Mouse (Mus musculus) limb, embryonic 14.5 days (tissue): ENCODE results near the gene Mlip. TPM values are rescaled to one million over a fixed set of nuclear protein-coding genes. Genes with fewer than 3 reads are reported as not detected.
A peak's percentile ranks its signal among the peaks of the same experiment; 100 is the strongest.

Experiments used
- ATAC-seq: fragments of 200-750 bp; cut with Nextera tagmentation; 2 replicates; pipeline ENCODE4 v1.8.0; 2017; ENCODE audit warnings: low read depth, moderate number of reproducible peaks, moderate TSS enrichment; ENCODE audit not compliant: low FRiP score
- DNase-seq: peaks from one replicate; pipeline ENCODE4 v3.0.0-alpha.2; 2015; ENCODE audit warnings: low spot score
- H3K27ac ChIP-seq: fragments of 300-500 bp; sonication (generic); replicated peaks from 2 replicates; pipeline ENCODE4 v1.5.1; 2014; ENCODE audit warnings: low read depth, mild to moderate bottlenecking, low read length, moderate library complexity, mixed read lengths
- H3K27me3 ChIP-seq: fragments of 300-500 bp; sonication (generic); 2 replicates; pipeline ENCODE4 v1.6.1; 2014; ENCODE audit warnings: low read length, mixed read lengths; ENCODE audit not compliant: control insufficient read depth, insufficient read depth
- H3K36me3 ChIP-seq: fragments of 300-500 bp; sonication (generic); 2 replicates; pipeline ENCODE4 v1.6.1; 2014; ENCODE audit warnings: mild to moderate bottlenecking, low read length, moderate library complexity, mixed read lengths; ENCODE audit not compliant: control insufficient read depth, insufficient read depth
- H3K4me1 ChIP-seq: fragments of 300-500 bp; sonication (generic); 2 replicates; pipeline ENCODE4 v1.6.1; 2014; ENCODE audit warnings: antibody characterized with exemption, low read length, mixed read lengths; ENCODE audit not compliant: control insufficient read depth, insufficient read depth
- H3K4me2 ChIP-seq: fragments of 300-500 bp; sonication (generic); replicated peaks from 2 replicates; pipeline ENCODE4 v1.6.1; 2014; ENCODE audit warnings: low read depth, mild to moderate bottlenecking, low read length, moderate library complexity; ENCODE audit not compliant: severe bottlenecking
- H3K4me3 ChIP-seq: fragments of 300-500 bp; sonication (generic); replicated peaks from 2 replicates; pipeline ENCODE4 v1.5.1; 2014; ENCODE audit warnings: low read length
- H3K9ac ChIP-seq: fragments of 300-500 bp; sonication (generic); 2 replicates; pipeline ENCODE4 v1.6.1; 2014; ENCODE audit warnings: mild to moderate bottlenecking, low read depth, low read length, moderate library complexity; ENCODE audit not compliant: severe bottlenecking
- H3K9me3 ChIP-seq: fragments of 300-500 bp; sonication (generic); 2 replicates; pipeline ENCODE4 v1.6.1; 2016; ENCODE audit warnings: low read length; ENCODE audit not compliant: control insufficient read depth
- POLR2A ChIP-seq: fragments of 200-500 bp; IDR thresholded peaks from 2 replicates; pipeline ENCODE4 v1.8.0; 2012; ENCODE audit warnings: inconsistent platforms, mild to moderate bottlenecking, moderate library complexity, borderline replicate concordance; ENCODE audit not compliant: insufficient read depth, insufficient read length; ENCODE audit errors: extremely low read depth
- WGBS: fragments of 180-500 bp; shearing (Covaris S2); extraction: QIAGEN DNeasy Blood & Tissue Kit; methylation state at CpG from one replicate; pipeline ENCODE4 v1.1.7; 2014; 5-methylcytosine and 5-hydroxymethylcytosine counted together
- polyA plus RNA-seq, 2 experiments: library from polyadenylated mRNA; depleted of rRNA in 1 of 2; stranded (reverse) in 1 of 2; unstranded in 1 of 2; fragments of >200 nt; fragmentation: Nextera tagmentation in 1 of 2; extraction: Ambion mirVana in 1 of 2; gene quantifications; 2 replicates each; pipeline versions ENCODE4 v1.2.1 to v1.2.3; 2012 to 2014

Gene Mlip
- polyA plus RNA-seq, 2 experiments = 0.80 to 1.6 TPM

DNA sequence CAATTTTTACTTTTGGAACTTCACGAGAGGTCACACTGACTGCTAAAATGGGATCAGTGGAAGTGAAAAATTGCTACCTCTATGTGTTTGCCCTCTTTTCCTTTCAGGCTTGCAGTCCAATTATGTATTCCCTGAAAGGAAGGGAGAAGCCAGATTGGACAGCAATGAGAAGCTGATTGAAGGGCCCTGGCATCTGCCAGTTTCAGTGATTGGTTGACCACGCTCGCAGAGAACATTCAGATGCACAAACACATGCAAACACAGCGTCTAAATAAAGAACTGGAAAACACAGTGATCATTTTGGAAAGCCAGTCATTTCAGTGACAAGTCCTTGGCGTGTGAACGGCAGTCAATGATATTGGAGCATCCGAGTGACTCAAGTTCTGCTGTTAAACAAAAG, 100.6 kb downstream of the Mlip start:
- H3K27me3 ChIP-seq = no peaks in the 10 kb centered on the region
- no peak for DNase-seq
- H3K4me2 ChIP-seq = no peak overlapping the region
- no peak for TF ChIP-seq POLR2A
- H3K36me3 ChIP-seq = no peaks in the 10 kb centered on the region
- H3K9me3 ChIP-seq = no peaks in the 10 kb centered on the region
- ATAC-seq = no peak
- H3K27ac ChIP-seq = no peak overlapping the region
- no peak overlapping the region for H3K9ac ChIP-seq
- H3K4me3 ChIP-seq = no peak overlapping the region
- WGBS = 88% methylated on average over 7 of the region's 7 CpGs
- no peaks in the 10 kb centered on the region for H3K4me1 ChIP-seq

DNA sequence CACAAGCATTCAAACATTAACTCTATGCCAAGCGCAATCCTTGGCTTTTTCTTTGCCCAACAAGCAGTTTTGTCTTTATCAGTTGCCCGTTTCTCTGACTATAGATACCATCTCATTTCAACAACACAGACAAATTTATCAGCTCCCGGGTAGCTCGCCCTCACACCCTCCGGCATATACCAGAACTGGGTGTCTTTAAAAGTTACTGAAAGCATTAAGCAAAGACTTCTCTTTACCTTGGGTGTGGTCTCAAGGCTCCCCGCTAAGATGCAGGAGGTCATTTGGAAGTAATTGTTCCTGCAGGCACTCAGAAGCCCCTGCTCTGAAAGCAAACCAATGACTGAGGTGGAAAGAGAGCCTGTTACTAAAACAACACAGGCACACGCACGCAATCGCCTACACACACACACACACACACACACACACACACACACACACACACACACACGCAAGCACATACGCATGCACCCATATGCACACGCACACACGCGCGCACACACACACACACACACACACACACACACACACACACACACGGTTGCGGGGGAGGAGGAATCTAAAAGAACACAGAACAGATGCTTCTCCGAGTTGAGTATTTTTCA, 101.2 kb downstream of the Mlip start:
- H3K27me3 ChIP-seq = no peaks in the 10 kb centered on the region
- no peaks in the 10 kb centered on the region for H3K9me3 ChIP-seq
- no peak overlapping the region for H3K4me2 ChIP-seq
- no peaks in the 10 kb centered on the region for H3K4me1 ChIP-seq
- no peak for ATAC-seq
- H3K27ac ChIP-seq = no peak overlapping the region
- 75% methylated on average over 17 of the region's 18 CpGs for WGBS
- H3K36me3 ChIP-seq = no peaks in the 10 kb centered on the region
- DNase-seq = no peak
- no peak overlapping the region for H3K4me3 ChIP-seq
- H3K9ac ChIP-seq = no peak overlapping the region
- TF ChIP-seq POLR2A = no peak

- no peak for TF ChIP-seq POLR2A
- Histone ChIP-seq H3K36me3 (no peaks in the 10 kb centered on the region), H3K4me2 (no peak overlapping the region), H3K9me3 (no peaks in the 10 kb centered on the region), H3K4me3 (no peak overlapping the region), H3K27me3 (no peaks in the 10 kb centered on the region), H3K27ac (no peak overlapping the region), H3K9ac (no peak overlapping the region), H3K4me1 (no peaks in the 10 kb centered on the region)
- DNase-seq = peak; percentile 10
- WGBS = 34% methylated on average over 1 of the region's 1 CpGs
- no peak for ATAC-seq
Observed at GRCm38 (mm10) chr9:77198250-77198649, 154.5 kb downstream of the Mlip start.

DNA sequence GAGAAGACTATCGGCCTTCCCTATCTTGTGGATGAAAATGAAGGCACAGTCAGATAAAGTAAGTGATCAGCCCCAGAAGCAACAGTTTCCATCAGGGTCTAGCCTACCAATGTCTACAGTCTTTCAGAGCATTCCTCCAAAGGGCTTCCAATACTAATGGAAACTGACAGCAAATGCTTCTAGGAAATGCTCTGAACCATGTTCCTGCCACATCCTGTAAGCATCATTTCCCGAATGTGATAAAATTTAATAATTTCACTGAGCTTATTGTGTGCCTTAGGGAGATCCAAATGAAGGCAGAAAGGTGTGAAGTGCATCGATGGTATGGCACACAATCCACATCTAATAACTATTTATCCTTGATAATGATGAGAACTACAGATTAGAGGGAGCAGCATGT, 173.3 kb downstream of the Mlip start:
- no peaks in the 10 kb centered on the region for H3K27me3 ChIP-seq
- ATAC-seq (no peak), DNase-seq (no peak)
- H3K9me3 ChIP-seq = no peaks in the 10 kb centered on the region
- H3K4me3 ChIP-seq = no peak overlapping the region
- WGBS = 84% methylated on average over 3 of the region's 3 CpGs
- TF ChIP-seq POLR2A = no peak
- H3K4me1 ChIP-seq = no peaks in the 10 kb centered on the region
- no peak overlapping the region for H3K9ac ChIP-seq
- H3K4me2 ChIP-seq = no peak overlapping the region
- H3K27ac ChIP-seq = no peak overlapping the region
- no peaks in the 10 kb centered on the region for H3K36me3 ChIP-seq

GRCm38 (mm10) chr9:77175870-77176269, 176.9 kb downstream of the Mlip start:
- Histone ChIP-seq H3K4me1 (no peaks in the 10 kb centered on the region), H3K9me3 (no peaks in the 10 kb centered on the region), H3K9ac (no peak overlapping the region), H3K4me3 (no peak overlapping the region), H3K36me3 (no peaks in the 10 kb centered on the region), H3K4me2 (no peak overlapping the region), H3K27ac (no peak overlapping the region), H3K27me3 (no peaks in the 10 kb centered on the region)
- no peak for TF ChIP-seq POLR2A
- DNase-seq = no peak
- WGBS = 77% methylated on average over 3 of the region's 3 CpGs
- ATAC-seq = no peak

- no peak for DNase-seq
Observed at GRCm38 (mm10) chr9:77172044-77172443, 180.7 kb downstream of the Mlip start.

More at GRCm38 (mm10) chr9:77172044-77172443, 180.7 kb downstream of the Mlip start:
- no peak for ATAC-seq
- no peaks in the 10 kb centered on the region for H3K9me3 ChIP-seq
- H3K9ac ChIP-seq = no peak overlapping the region
- no peak overlapping the region for H3K4me2 ChIP-seq
- no peaks in the 10 kb centered on the region for H3K4me1 ChIP-seq
- H3K27me3 ChIP-seq = no peaks in the 10 kb centered on the region
- H3K36me3 ChIP-seq = no peaks in the 10 kb centered on the region
- 83% methylated on average over 5 of the region's 5 CpGs for WGBS
- no peak overlapping the region for H3K4me3 ChIP-seq
- no peak overlapping the region for H3K27ac ChIP-seq
- TF ChIP-seq POLR2A = no peak
